Mouse (Mus musculus): ENCODE measurements around the gene Sowahc. TPM values are rescaled to one million over a fixed set of nuclear protein-coding genes. Genes with fewer than 3 reads are reported as not detected.

Sowahc gene
- polyA plus RNA-seq, 1 experiment: 9.3 TPM

GRCm38 (mm10) chr10:59223301-59223700 is 1.5 kb downstream of the Sowahc start:
- Histone ChIP-seq H3K4me3 (replicated peaks; ENCODE audit: extremely low read depth, low read depth, low read length) (peak overlapping the region; percentile 86), H3K4me1 (ENCODE audit: control insufficient read depth, insufficient read depth, low read length) (peaks cover 7% of the 10 kb centered on the region; the same call in 1 of the 2 replicates)
- 57% methylated on average over 14 of the region's 14 CpGs for WGBS
- TF ChIP-seq POLR2A (IDR thresholded peaks at IDR 0.05; ENCODE audit: borderline replicate concordance, extremely low read depth, low read depth, low read length): no peak
- TF ChIP-seq CTCF (IDR thresholded peaks at IDR 0.05; ENCODE audit: insufficient read depth, low read length): no peak
- DNase-seq: no peak

GRCm38 (mm10) chr10:59223890-59224289 is 2.1 kb downstream of the Sowahc start:
- H3K4me3 ChIP-seq (replicated peaks; ENCODE audit: extremely low read depth, low read depth, low read length): peak overlapping the region; percentile 32

GRCm38 (mm10) chr10:59225137-59225536 is 3.4 kb downstream of the Sowahc start:
- H3K4me1 ChIP-seq (ENCODE audit: control insufficient read depth, insufficient read depth, low read length): peaks cover 7% of the 10 kb centered on the region; the same call in 1 of the 2 replicates
- H3K4me3 ChIP-seq (replicated peaks; ENCODE audit: extremely low read depth, low read depth, low read length): peak overlapping the region; percentile 4
- no peak for DNase-seq
- TF ChIP-seq CTCF (IDR thresholded peaks at IDR 0.05; ENCODE audit: insufficient read depth, low read length) (no peak), POLR2A (IDR thresholded peaks at IDR 0.05; ENCODE audit: borderline replicate concordance, extremely low read depth, low read depth, low read length) (no peak)
- 56% methylated on average over 2 of the region's 2 CpGs for WGBS

More at GRCm38 (mm10) chr10:59223890-59224289, 2.1 kb downstream of the Sowahc start:
- WGBS: 70% methylated on average over 4 of the region's 4 CpGs
- no peak for DNase-seq
- peaks cover 7% of the 10 kb centered on the region; the same call in 1 of the 2 replicates for H3K4me1 ChIP-seq (ENCODE audit: control insufficient read depth, insufficient read depth, low read length)
- TF ChIP-seq POLR2A (IDR thresholded peaks at IDR 0.05; ENCODE audit: borderline replicate concordance, extremely low read depth, low read depth, low read length) (no peak), CTCF (IDR thresholded peaks at IDR 0.05; ENCODE audit: insufficient read depth, low read length) (no peak)

- no peak for DNase-seq
- no peak for TF ChIP-seq CTCF (IDR thresholded peaks at IDR 0.05; ENCODE audit: insufficient read depth, low read length)
- TF ChIP-seq POLR2A (IDR thresholded peaks at IDR 0.05; ENCODE audit: borderline replicate concordance, extremely low read depth, low read depth, low read length): no peak
- Histone ChIP-seq H3K4me1 (ENCODE audit: control insufficient read depth, insufficient read depth, low read length) (no peaks in the 10 kb centered on the region; the same call in 1 of the 2 replicates), H3K4me3 (replicated peaks; ENCODE audit: extremely low read depth, low read depth, low read length) (no peak overlapping the region)
- WGBS: 48% methylated on average over 4 of the region's 4 CpGs
Observed at GRCm38 (mm10) chr10:59229205-59229820, 7.6 kb downstream of the Sowahc start.

GRCm38 (mm10) chr10:59235227-59235626 is 13.5 kb downstream of the Sowahc start:
- 93% methylated on average over 2 of the region's 2 CpGs for WGBS
- H3K4me1 ChIP-seq (ENCODE audit: control insufficient read depth, insufficient read depth, low read length): peaks cover 5% of the 10 kb centered on the region; the same call in 1 of the 2 replicates

DNA sequence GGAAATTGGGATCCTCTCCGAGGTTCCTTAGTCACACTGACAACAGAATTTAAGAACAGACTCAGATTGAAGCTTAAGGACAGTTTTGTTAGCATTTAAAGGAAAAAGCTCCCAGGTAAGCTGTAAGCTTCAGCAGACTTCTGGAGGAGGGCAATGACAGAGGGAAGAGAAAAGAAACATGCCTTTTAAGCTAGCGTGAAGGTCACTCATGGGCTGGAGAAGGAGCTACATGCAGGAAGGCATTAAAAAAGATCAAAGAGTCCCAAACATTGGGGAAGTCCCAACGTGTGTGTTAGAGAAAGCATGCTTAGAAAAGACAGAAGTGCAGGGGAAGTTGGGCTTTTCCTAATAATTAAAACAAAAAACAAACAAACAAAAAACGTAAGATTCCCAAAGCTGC is 14.1 kb downstream of the Sowahc start:
- 47% methylated on average over 4 of the region's 4 CpGs for WGBS
- TF ChIP-seq CTCF (IDR thresholded peaks at IDR 0.05; ENCODE audit: insufficient read depth, low read length) (no peak), POLR2A (IDR thresholded peaks at IDR 0.05; ENCODE audit: borderline replicate concordance, extremely low read depth, low read depth, low read length) (no peak)
- no peak for DNase-seq
- peaks cover 5% of the 10 kb centered on the region; the same call in 1 of the 2 replicates for H3K4me1 ChIP-seq (ENCODE audit: control insufficient read depth, insufficient read depth, low read length)
- H3K4me3 ChIP-seq (replicated peaks; ENCODE audit: extremely low read depth, low read depth, low read length): no peak overlapping the region

More at GRCm38 (mm10) chr10:59235227-59235626, 13.5 kb downstream of the Sowahc start:
- no peak for TF ChIP-seq POLR2A (IDR thresholded peaks at IDR 0.05; ENCODE audit: borderline replicate concordance, extremely low read depth, low read depth, low read length)
- TF ChIP-seq CTCF (IDR thresholded peaks at IDR 0.05; ENCODE audit: insufficient read depth, low read length): no peak
- H3K4me3 ChIP-seq (replicated peaks; ENCODE audit: extremely low read depth, low read depth, low read length): no peak overlapping the region
- no peak for DNase-seq

GRCm38 (mm10) chr10:59236486-59236885 is 14.7 kb downstream of the Sowahc start:
- no peak for TF ChIP-seq POLR2A (IDR thresholded peaks at IDR 0.05; ENCODE audit: borderline replicate concordance, extremely low read depth, low read depth, low read length)
- TF ChIP-seq CTCF (IDR thresholded peaks at IDR 0.05; ENCODE audit: insufficient read depth, low read length): no peak
- H3K4me3 ChIP-seq (replicated peaks; ENCODE audit: extremely low read depth, low read depth, low read length): no peak overlapping the region
- WGBS: 67% methylated on average over 6 of the region's 6 CpGs
- H3K4me1 ChIP-seq (ENCODE audit: control insufficient read depth, insufficient read depth, low read length): peaks cover 5% of the 10 kb centered on the region; the same call in 1 of the 2 replicates
- no peak for DNase-seq

- WGBS: 46% methylated on average over 3 of the region's 3 CpGs
- Histone ChIP-seq H3K4me3 (replicated peaks; ENCODE audit: extremely low read depth, low read depth, low read length) (no peak overlapping the region), H3K4me1 (ENCODE audit: control insufficient read depth, insufficient read depth, low read length) (peaks cover 5% of the 10 kb centered on the region; the same call in 1 of the 2 replicates)
- TF ChIP-seq POLR2A (IDR thresholded peaks at IDR 0.05; ENCODE audit: borderline replicate concordance, extremely low read depth, low read depth, low read length): no peak
- DNase-seq: no peak
Observed at GRCm38 (mm10) chr10:59237757-59238156, 16.0 kb downstream of the Sowahc start.

GRCm38 (mm10) chr10:59241141-59241541 is 19.4 kb downstream of the Sowahc start:
- H3K4me1 ChIP-seq (ENCODE audit: control insufficient read depth, insufficient read depth, low read length): peaks cover 5% of the 10 kb centered on the region; the same call in 1 of the 2 replicates
- WGBS: 32% methylated on average over 3 of the region's 3 CpGs
- peak; percentile 58 for DNase-seq
- TF ChIP-seq CTCF (IDR thresholded peaks at IDR 0.05; ENCODE audit: insufficient read depth, low read length): no peak
- no peak for TF ChIP-seq POLR2A (IDR thresholded peaks at IDR 0.05; ENCODE audit: borderline replicate concordance, extremely low read depth, low read depth, low read length)
- H3K4me3 ChIP-seq (replicated peaks; ENCODE audit: extremely low read depth, low read depth, low read length): no peak overlapping the region

DNA sequence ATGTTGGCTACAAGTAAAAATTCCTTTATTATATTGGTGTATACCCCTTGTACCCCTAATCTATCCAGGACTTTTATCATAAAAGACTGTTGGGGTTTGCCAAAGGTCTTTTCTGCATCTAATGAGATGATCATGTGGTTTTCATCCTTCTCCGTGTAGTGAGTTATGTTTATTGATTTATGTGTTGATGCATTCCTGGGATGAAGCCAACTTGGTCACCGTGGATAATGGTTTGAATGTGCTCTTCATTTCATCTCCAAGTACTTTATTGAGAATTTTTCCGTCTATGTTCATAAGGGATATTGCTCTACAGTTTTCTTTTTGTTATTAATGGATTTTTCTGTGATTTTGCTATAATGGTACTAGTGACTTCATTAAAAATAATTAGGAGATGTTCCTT is 27.8 kb downstream of the Sowahc start:
- no peak overlapping the region for H3K4me3 ChIP-seq (replicated peaks; ENCODE audit: extremely low read depth, low read depth, low read length)
- TF ChIP-seq CTCF (IDR thresholded peaks at IDR 0.05; ENCODE audit: insufficient read depth, low read length): no peak
- no peak for TF ChIP-seq POLR2A (IDR thresholded peaks at IDR 0.05; ENCODE audit: borderline replicate concordance, extremely low read depth, low read depth, low read length)
- no peaks in the 10 kb centered on the region for H3K4me1 ChIP-seq (ENCODE audit: control insufficient read depth, insufficient read depth, low read length)
- no peak for DNase-seq
- WGBS: 68% methylated on average over 3 of the region's 3 CpGs
